Mouse (Mus musculus) heart, adult 2 months (tissue): ENCODE measurements around the gene Tenm3. TPM values are rescaled to one million over a fixed set of nuclear protein-coding genes. Genes with fewer than 3 reads are reported as not detected.
A peak's percentile ranks its signal among the peaks of the same experiment; 100 is the strongest.

ENCODE experiments used
- DNase-seq, 2 experiments: peaks; one replicate each; pipeline ENCODE4 v3.0.0; 2021
- H3K27ac ChIP-seq: fragments of 200-600 bp; 2 replicates; pipeline ENCODE4 v1.8.1; 2022
- H3K27me3 ChIP-seq: fragments of 200-500 bp; 2 replicates; pipeline ENCODE4 v1.6.1; 2012; ENCODE audit warnings: mild to moderate bottlenecking, low read length, inconsistent platforms, mixed read lengths; ENCODE audit not compliant: control insufficient read depth, insufficient read depth
- H3K36me3 ChIP-seq: fragments of 200-500 bp; 2 replicates; pipeline ENCODE4 v1.6.1; 2012; ENCODE audit warnings: low read length, inconsistent platforms; ENCODE audit not compliant: control insufficient read depth, insufficient read depth
- H3K4me1 ChIP-seq: fragments of 200-500 bp; 2 replicates; pipeline ENCODE4 v1.6.1; 2011; ENCODE audit warnings: low read length; ENCODE audit not compliant: control insufficient read depth, insufficient read depth
- H3K4me3 ChIP-seq: fragments of 200-600 bp; 2 replicates; pipeline ENCODE4 v1.8.1; 2022
- H3K79me2 ChIP-seq: fragments of 200-500 bp; replicated peaks from 2 replicates; pipeline ENCODE4 v1.6.1; 2012; ENCODE audit warnings: mild to moderate bottlenecking, inconsistent platforms, low read length, moderate library complexity, mixed read lengths; ENCODE audit not compliant: control insufficient read depth, insufficient read depth
- H3K9ac ChIP-seq: fragments of 200-500 bp; 2 replicates; pipeline ENCODE4 v1.6.1; 2012; ENCODE audit warnings: low read depth, mild to moderate bottlenecking, control low read depth, inconsistent platforms, low read length, mixed read lengths
- CTCF ChIP-seq: fragments of 200-600 bp; IDR thresholded peaks from 2 replicates; pipeline ENCODE4 v1.8.1; 2022; ENCODE audit warnings: antibody characterized with exemption, mild to moderate bottlenecking, moderate library complexity
- EP300 ChIP-seq: fragments of 200-500 bp; IDR thresholded peaks from 2 replicates; pipeline ENCODE4 v1.6.1; 2011; ENCODE audit warnings: low read depth, low read length, control low read depth; ENCODE audit not compliant: insufficient read depth
- POLR2A ChIP-seq: fragments of 200-500 bp; IDR thresholded peaks from 2 replicates; pipeline ENCODE4 v1.6.1; 2011; ENCODE audit warnings: mild to moderate bottlenecking, low read depth, low read length, control low read depth; ENCODE audit not compliant: insufficient read depth
- WGBS: fragments of 180-500 bp; shearing (Covaris S2); methylation state at CpG from one replicate; pipeline ENCODE4 v1.1.7; 2018; 5-methylcytosine and 5-hydroxymethylcytosine counted together
- intact Hi-C: fragments of 180-260 bp; cut with DNase I; formaldehyde crosslinking; loops from one replicate; pipeline ENCODE4 v1.15.1; 2025
- polyA plus RNA-seq: library from polyadenylated mRNA; depleted of rRNA; stranded (reverse); fragments of >200 nt; gene quantifications from 2 replicates; pipeline ENCODE4 v1.2.3, GENCODE M21; 2012
- total RNA-seq, 2 experiments: library from RNA; stranded (reverse); gene quantifications; 2 replicates each; pipeline ENCODE4 v1.2.3; 2021

Gene Tenm3
- total and polyA plus RNA-seq, 3 experiments = 2.0 to 3.8 (median 2.2) TPM

DNA sequence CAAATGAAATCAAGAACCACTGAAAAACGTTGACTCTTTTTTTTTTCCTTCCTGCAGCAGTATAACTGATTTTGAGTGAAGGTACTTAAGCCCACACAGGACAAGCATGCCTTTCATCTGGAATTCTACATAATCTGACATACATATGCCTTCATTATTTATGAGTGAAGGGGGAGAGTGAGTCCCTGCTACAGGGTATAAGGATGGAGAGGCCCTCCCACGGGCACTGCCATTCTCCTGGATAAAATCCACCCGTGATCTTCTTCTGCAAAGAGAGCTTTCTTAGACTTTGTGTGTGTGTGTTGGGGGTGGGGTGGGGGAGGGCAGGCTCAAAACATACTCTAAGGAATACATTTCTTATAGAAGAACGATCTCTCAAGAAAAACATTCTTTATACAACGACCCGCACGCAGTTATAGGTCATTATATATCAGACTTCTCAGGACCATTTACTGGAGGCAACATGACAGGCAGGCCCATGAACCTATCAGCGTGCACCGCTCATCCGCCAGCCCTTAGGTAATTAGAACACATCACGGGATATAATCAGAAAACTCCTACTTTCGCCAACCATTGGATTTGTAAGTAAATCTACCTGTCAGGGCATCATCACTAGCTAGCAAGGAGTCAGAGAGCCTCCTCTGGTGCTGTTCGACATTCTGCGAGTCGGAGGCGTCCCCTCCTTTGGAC is 77.1 kb downstream of the Tenm3 start:
- Histone ChIP-seq H3K79me2 (no peaks in the 10 kb centered on the region), H3K27ac (no peak overlapping the region), H3K4me1 (no peaks in the 10 kb centered on the region), H3K9ac (no peak overlapping the region), H3K4me3 (no peak overlapping the region), H3K36me3 (no peaks in the 10 kb centered on the region), H3K27me3 (no peaks in the 10 kb centered on the region)
- TF ChIP-seq POLR2A (no peak), CTCF (no peak), EP300 (no peak)
- WGBS = 85% methylated on average over 16 of the region's 16 CpGs
- intact Hi-C loops = no loop called here
- DNase-seq = no peak

DNA sequence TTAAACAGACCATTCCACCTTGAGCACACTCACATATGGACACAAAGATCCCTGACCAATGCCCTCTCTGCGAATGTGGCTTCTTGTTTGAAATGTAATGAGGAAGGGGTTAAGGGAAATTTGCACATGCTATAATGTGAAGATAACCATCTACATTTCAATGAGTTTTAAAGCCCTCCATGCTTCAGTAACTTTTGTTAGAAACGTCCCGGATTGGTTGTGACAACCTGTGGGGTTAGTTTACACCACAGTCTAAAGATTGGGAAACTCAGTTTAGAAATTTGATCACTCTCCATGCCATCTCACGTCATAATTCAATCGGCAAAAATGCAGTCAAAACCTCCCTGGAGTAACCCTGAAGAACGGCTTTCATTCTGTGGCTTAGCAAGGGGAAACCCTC is 78.5 kb downstream of the Tenm3 start:
- no peak overlapping the region for H3K4me3 ChIP-seq
- H3K27me3 ChIP-seq = peaks cover 2% of the 10 kb centered on the region; the same call in 1 of the 2 replicates
- no peak overlapping the region for H3K9ac ChIP-seq
- DNase-seq = no peak
- TF ChIP-seq CTCF = no peak
- TF ChIP-seq POLR2A = no peak
- TF ChIP-seq EP300 = no peak
- intact Hi-C loops = no loop called here
- H3K36me3 ChIP-seq = no peaks in the 10 kb centered on the region
- no peaks in the 10 kb centered on the region for H3K4me1 ChIP-seq
- no peak overlapping the region for H3K27ac ChIP-seq
- no peaks in the 10 kb centered on the region for H3K79me2 ChIP-seq
- 74% methylated on average over 6 of the region's 6 CpGs for WGBS

DNA sequence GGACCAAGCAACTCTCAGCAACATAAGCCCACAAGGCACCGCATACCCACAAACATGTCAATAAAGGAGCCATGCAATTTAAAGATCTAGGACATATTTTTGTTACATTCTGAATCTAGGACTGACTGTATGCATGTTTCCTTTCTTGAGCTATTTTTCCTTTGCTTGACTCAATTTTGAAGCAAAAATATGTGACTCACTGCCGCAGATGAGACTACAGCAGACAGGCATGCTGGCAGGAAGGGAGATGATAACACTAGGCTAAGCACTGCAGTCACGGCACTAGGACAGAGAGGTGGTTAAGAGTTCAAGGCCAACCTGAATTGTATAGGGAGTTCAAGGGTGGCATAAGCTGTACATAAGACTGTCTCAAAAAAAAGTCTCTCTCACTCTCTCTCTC is 79.7 kb downstream of the Tenm3 start:
- Histone ChIP-seq H3K4me3 (no peak overlapping the region), H3K36me3 (no peaks in the 10 kb centered on the region), H3K27ac (no peak overlapping the region), H3K79me2 (no peaks in the 10 kb centered on the region), H3K4me1 (no peaks in the 10 kb centered on the region), H3K9ac (no peak overlapping the region), H3K27me3 (peaks cover 2% of the 10 kb centered on the region; the same call in 1 of the 2 replicates)
- TF ChIP-seq POLR2A = no peak
- intact Hi-C loops = no loop called here
- no peak for DNase-seq
- WGBS = 57% methylated on average over 3 of the region's 3 CpGs

DNA sequence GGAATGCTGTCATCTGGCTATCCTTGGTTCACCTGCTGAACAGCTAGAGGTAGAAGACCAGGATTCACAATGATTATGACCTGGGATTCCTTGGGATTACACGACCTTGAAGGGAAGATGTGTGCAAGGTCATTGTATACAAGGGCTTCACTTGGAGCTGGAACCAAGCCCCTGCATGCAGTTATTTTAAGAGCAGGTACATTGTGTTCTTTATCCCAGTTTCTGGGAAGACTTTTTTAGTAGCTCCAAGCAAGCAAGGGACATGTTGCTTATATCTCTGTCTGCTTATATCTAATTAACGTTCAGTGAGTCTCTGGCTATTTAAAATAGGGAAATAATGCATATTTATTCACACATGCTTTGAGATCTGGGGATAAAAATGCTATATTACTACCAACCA is 86.9 kb downstream of the Tenm3 start:
- no peaks in the 10 kb centered on the region for H3K79me2 ChIP-seq
- H3K27me3 ChIP-seq = peaks cover 2% of the 10 kb centered on the region; the same call in 1 of the 2 replicates
- WGBS = 52% methylated on average over 2 of the region's 2 CpGs
- DNase-seq = peak in 1 of 2 experiments; percentile 9
- H3K4me3 ChIP-seq = no peak overlapping the region
- no peak for TF ChIP-seq EP300
- TF ChIP-seq CTCF = no peak
- no peak for TF ChIP-seq POLR2A
- no peaks in the 10 kb centered on the region for H3K36me3 ChIP-seq
- no peak overlapping the region for H3K27ac ChIP-seq
- intact Hi-C loops = loop anchor here (5.0 kb wide), 1 partner anchor 65 kb away; no protein-coding TSS in a partner anchor
- no peak overlapping the region for H3K9ac ChIP-seq
- no peaks in the 10 kb centered on the region; the same call in 1 of the 2 replicates for H3K4me1 ChIP-seq

DNA sequence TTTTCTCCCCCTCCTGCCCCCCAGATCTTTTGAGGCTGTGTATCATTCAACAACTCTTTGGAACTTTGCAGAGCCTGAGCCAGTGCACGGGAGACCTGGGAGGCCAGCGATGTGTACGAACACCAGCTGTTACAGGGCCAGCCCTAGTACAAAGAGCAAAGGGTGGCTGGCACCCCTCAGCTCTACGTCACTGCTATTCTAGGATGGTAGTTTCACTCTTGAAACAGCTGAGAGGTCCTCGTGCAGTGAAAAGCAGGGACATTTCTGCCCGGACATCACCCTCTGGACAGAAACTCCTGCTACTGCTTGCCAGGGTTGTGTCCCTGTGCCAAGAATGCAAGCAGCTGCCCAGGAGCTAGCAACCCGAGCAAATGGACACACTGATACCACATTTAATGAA is 88.3 kb downstream of the Tenm3 start:
- no peaks in the 10 kb centered on the region; the same call in 1 of the 2 replicates for H3K4me1 ChIP-seq
- no peaks in the 10 kb centered on the region for H3K36me3 ChIP-seq
- H3K27ac ChIP-seq = peak overlapping the region; percentile 15; the same call in 1 of the 2 replicates
- H3K9ac ChIP-seq = no peak overlapping the region
- intact Hi-C loops = loop anchor here (5.0 kb wide), 1 partner anchor 63 kb away; no protein-coding TSS in a partner anchor
- DNase-seq = peak; percentile 36 to 74
- H3K4me3 ChIP-seq = no peak overlapping the region
- WGBS = 42% methylated on average over 7 of the region's 7 CpGs
- no peaks in the 10 kb centered on the region for H3K27me3 ChIP-seq
- TF ChIP-seq EP300 = peak; percentile 86; the same call in 1 of the 2 replicates
- TF ChIP-seq CTCF = no peak
- no peaks in the 10 kb centered on the region for H3K79me2 ChIP-seq

DNA sequence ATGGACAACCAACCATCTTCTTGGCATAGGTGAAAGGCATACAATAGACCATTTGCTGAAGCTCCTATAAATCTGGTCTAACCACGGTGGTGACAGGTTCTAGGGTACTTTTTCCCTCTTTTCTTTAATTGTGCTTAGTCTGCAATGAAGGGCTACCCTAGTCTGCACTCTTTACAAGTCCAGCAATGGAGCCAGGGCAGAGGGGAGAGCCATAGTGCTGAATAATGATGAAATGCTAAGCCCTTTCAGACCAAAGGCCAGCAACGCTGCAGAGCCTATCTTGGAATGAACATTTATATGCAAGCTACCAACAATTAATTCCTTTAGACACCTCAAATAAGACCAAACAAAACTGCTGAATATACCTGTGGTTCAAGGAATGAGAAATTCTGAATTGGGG is 88.8 kb downstream of the Tenm3 start:
- Histone ChIP-seq H3K9ac (no peak overlapping the region), H3K27ac (peak overlapping the region; percentile 15; the same call in 1 of the 2 replicates), H3K4me1 (no peaks in the 10 kb centered on the region; the same call in 1 of the 2 replicates), H3K79me2 (no peaks in the 10 kb centered on the region), H3K4me3 (no peak overlapping the region), H3K36me3 (no peaks in the 10 kb centered on the region), H3K27me3 (no peaks in the 10 kb centered on the region)
- no peak for DNase-seq
- TF ChIP-seq POLR2A (no peak), CTCF (no peak), EP300 (no peak)
- intact Hi-C loops = loop anchor here (5.0 kb wide), 1 partner anchor 63 kb away; no protein-coding TSS in a partner anchor
- WGBS = 76% methylated on average over 2 of the region's 2 CpGs
